Comparison of ENCODE assay signal across 30 mouse cellular contexts in the genomic region with DNA sequence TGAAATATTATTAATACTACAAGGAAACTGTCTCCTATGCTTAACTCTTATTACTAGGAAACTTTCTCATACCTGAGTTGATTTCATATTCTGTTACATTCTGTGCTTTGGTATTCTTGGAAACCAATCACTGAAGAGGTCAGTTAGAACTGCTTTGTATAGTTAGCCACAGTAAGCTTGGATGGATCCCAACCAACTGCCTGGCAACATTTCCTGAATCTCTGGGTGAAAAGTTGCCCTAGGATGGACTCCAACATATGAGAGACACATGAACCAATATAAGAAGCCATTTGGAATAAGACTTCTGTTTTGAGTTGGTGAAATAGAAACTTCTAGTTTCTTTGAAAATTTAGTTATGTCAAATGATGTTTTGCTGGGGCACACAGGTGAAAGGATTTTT. TPM values are rescaled to one million over a fixed set of nuclear protein-coding genes. Genes with fewer than 3 reads are reported as not detected.
"Had no signal": no experiment of that assay in that cellular context is flagged by ENCODE, and none has a peak within 500 bp of the region (broad histone marks: within the 10 kb centered on the region; RNA-seq: fewer than 3 reads in every experiment).

No protein-coding gene starts in this region.

- H3K9ac ChIP-seq: heart, embryonic 13.5 days; heart, embryonic 15.5 days; hindbrain, embryonic 13.5 days; hindbrain, embryonic 15.5 days; kidney, embryonic 15.5 days; limb, embryonic 13.5 days; limb, embryonic 15.5 days; liver, embryonic 13.5 days; liver, embryonic 15.5 days had no signal

- H3K4me2 ChIP-seq: heart, embryonic 11.5 days; heart, embryonic 13.5 days; heart, embryonic 15.5 days; hindbrain, embryonic 13.5 days; hindbrain, embryonic 15.5 days; kidney, embryonic 15.5 days; limb, embryonic 13.5 days; limb, embryonic 15.5 days; liver, embryonic 11.5 days; liver, embryonic 13.5 days; liver, embryonic 15.5 days had no signal

- H3K27ac ChIP-seq: heart, adult 2 months; heart, embryonic 13.5 days; heart, embryonic 15.5 days; hindbrain, embryonic 13.5 days; hindbrain, embryonic 15.5 days; hindbrain, postnatal 0 days; kidney, embryonic 15.5 days; limb, embryonic 13.5 days; limb, embryonic 15.5 days; liver, embryonic 13.5 days; liver, embryonic 15.5 days had no signal

- H3K27me3 ChIP-seq: heart, embryonic 13.5 days; heart, embryonic 15.5 days; hindbrain, embryonic 13.5 days; hindbrain, embryonic 15.5 days; kidney, embryonic 15.5 days; limb, embryonic 13.5 days; limb, embryonic 15.5 days; liver, embryonic 13.5 days; liver, embryonic 15.5 days had no signal

- H3K36me3 ChIP-seq: heart, embryonic 13.5 days; heart, embryonic 15.5 days; hindbrain, embryonic 13.5 days; hindbrain, embryonic 15.5 days; kidney, embryonic 15.5 days; limb, embryonic 13.5 days; limb, embryonic 15.5 days; liver, embryonic 13.5 days; liver, embryonic 15.5 days had no signal

- H3K4me1 ChIP-seq: heart, embryonic 13.5 days; heart, embryonic 15.5 days; hindbrain, embryonic 13.5 days; hindbrain, embryonic 15.5 days; limb, embryonic 13.5 days; liver, embryonic 13.5 days; liver, embryonic 15.5 days had no signal

- H3K4me3 ChIP-seq: heart, adult 2 months; heart, embryonic 13.5 days; heart, embryonic 15.5 days; hindbrain, embryonic 13.5 days; hindbrain, embryonic 15.5 days; kidney, embryonic 15.5 days; limb, embryonic 13.5 days; limb, embryonic 15.5 days; liver, embryonic 13.5 days; liver, embryonic 15.5 days had no signal

- ATAC-seq: hindbrain, postnatal 0 days; intestine, embryonic 16.5 days had no signal

- H3K9me3 ChIP-seq: heart, embryonic 13.5 days; heart, embryonic 15.5 days; hindbrain, embryonic 13.5 days; hindbrain, embryonic 15.5 days; kidney, embryonic 15.5 days; limb, embryonic 13.5 days; limb, embryonic 15.5 days; liver, embryonic 13.5 days; liver, embryonic 15.5 days had no signal

- DNase-seq: gastrocnemius, postnatal 14 days; gastrocnemius, postnatal 36 days; heart, adult 2 months; heart, postnatal 14 days; heart, postnatal 36 days; kidney, adult 11 months; kidney, adult 2 months; kidney, adult 9 months; kidney, postnatal 10 days; kidney, postnatal 25 days; kidney, postnatal 4 days; layer of hippocampus, adult 9-11 months; layer of hippocampus, postnatal 36 days; left cerebral cortex, postnatal 4 days; liver, embryonic 13.5 days had no signal

RNA-seq across cellular contexts. Expression of gene Tcf23, which starts 56.2 kb away (rescaled TPM):
- total RNA-seq: hematopoietic stem cell, adult 5-6 weeks; hindbrain, postnatal 0 days had no signal
- polyA plus RNA-seq: hindbrain, embryonic 11.5 days; hindbrain, embryonic 13.5 days; hindbrain, embryonic 15.5 days; limb, embryonic 11.5 days; limb, embryonic 13.5 days had no signal
